Mouse (Mus musculus): ENCODE data around the gene Parp6.

Parp6 gene

GRCm38 (mm10) chr9:59679678-59680533 is 62.8 kb downstream of the Parp6 start, which contains the start of gene Gramd2:
Gene Gramd2, plus strand, starts transcription at chr9:59680144.
- peak; percentile 58 for DNase-seq (ENCODE audit: low read depth, low spot score)

- DNase-seq (ENCODE audit: low read depth, low spot score), result no peak
Observed at GRCm38 (mm10) chr9:59680534-59680875, 63.4 kb downstream of the Parp6 start.

GRCm38 (mm10) chr9:59684020-59684419 is 66.9 kb downstream of the Parp6 start:
- no peak for DNase-seq (ENCODE audit: low read depth, low spot score)

GRCm38 (mm10) chr9:59687416-59688046 is 70.4 kb downstream of the Parp6 start:
- no peak for DNase-seq (ENCODE audit: low read depth, low spot score)

GRCm38 (mm10) chr9:59691635-59692094 is 74.6 kb downstream of the Parp6 start:
- no peak for DNase-seq (ENCODE audit: low read depth, low spot score)

- no peak for DNase-seq (ENCODE audit: low read depth, low spot score)
Observed at GRCm38 (mm10) chr9:59692145-59692544, 75.1 kb downstream of the Parp6 start.

GRCm38 (mm10) chr9:59694571-59695450 is 77.7 kb downstream of the Parp6 start:
- no peak for DNase-seq (ENCODE audit: low read depth, low spot score)

- no peak for DNase-seq (ENCODE audit: low read depth, low spot score)
Observed at GRCm38 (mm10) chr9:59695451-59695813, 78.3 kb downstream of the Parp6 start.

GRCm38 (mm10) chr9:59696381-59696780 is 79.3 kb downstream of the Parp6 start:
- no peak for DNase-seq (ENCODE audit: low read depth, low spot score)
